Mouse (Mus musculus): ENCODE data around the gene Usp18. TPM values are rescaled to one million over a fixed set of nuclear protein-coding genes. Genes with fewer than 3 reads are reported as not detected.

Gene Usp18
- polyA plus RNA-seq, 1 experiment from 2014 or later = 1.2 TPM

Other genes with a start within 250 kb of the Usp18 start
- 15.7 and 18.0 TPM in 2 replicates for gene Mical3, start 114.9 kb upstream of the Usp18 start, polyA plus RNA-seq (2014; fragmentation: Nextera tagmentation; extraction: Ambion mirVana)
- gene Pex26, start 62.2 kb upstream of the Usp18 start, polyA plus RNA-seq (2014; fragmentation: Nextera tagmentation; extraction: Ambion mirVana) = 8.7 and 9.0 TPM in 2 replicates
- 0.35 and 0.39 TPM in 2 replicates for gene Tuba8, start 35.2 kb upstream of the Usp18 start, polyA plus RNA-seq (2014; fragmentation: Nextera tagmentation; extraction: Ambion mirVana)
- gene Slc6a13, start 54.3 kb downstream of the Usp18 start, polyA plus RNA-seq (2014; fragmentation: Nextera tagmentation; extraction: Ambion mirVana) = 1.2 and 1.3 TPM in 2 replicates
- gene Slc6a12, start 97.2 kb downstream of the Usp18 start, polyA plus RNA-seq (2014; fragmentation: Nextera tagmentation; extraction: Ambion mirVana) = 0.15 TPM in 1 of 2 replicates, not detected in the other
- 0.90 and 1.1 TPM in 2 replicates for gene Iqsec3, start 227.8 kb downstream of the Usp18 start, polyA plus RNA-seq (2014; fragmentation: Nextera tagmentation; extraction: Ambion mirVana)